Comparison of ENCODE assay signal across 22 mouse cellular contexts in genomic region chr14:121631934-121632333, GRCm38 (mm10).
DNase-seq lines count a peak whose midpoint lies in the region; ATAC-seq lines count a peak whose summit lies in the region.
"Had no signal": no experiment of that assay in that cellular context is flagged by ENCODE, and none has a peak within 500 bp of the region (broad histone marks: within the 10 kb centered on the region; RNA-seq: fewer than 3 reads in every experiment).

No protein-coding gene starts in this region.

- H3K9me3 ChIP-seq in heart, embryonic 10.5 days = no peaks in the 10 kb centered on the region
- H3K9me3 ChIP-seq: G1E had no signal

- no peak overlapping the region for H3K4me3 ChIP-seq in heart, embryonic 10.5 days

- H3K27ac ChIP-seq in heart, embryonic 10.5 days = no peak overlapping the region

- no peak for DNase-seq in frontal cortex, postnatal 10 days (ENCODE audit: low spot score in 2 of 2)
- peak; percentile 64 for DNase-seq in brain, adult 2 months (ENCODE audit: low read depth, low spot score)
- DNase-seq in telencephalon, adult 2 months (ENCODE audit: low read depth, low spot score) = peak; percentile 55
- DNase-seq in heart, embryonic 10.5 days (ENCODE audit: low spot score) = no peak
- no peak for DNase-seq in liver
- DNase-seq: adrenal gland, adult 2 months; adrenal gland, adult 8-10 months; adrenal gland, postnatal 10 days; adrenal gland, postnatal 14 days; adrenal gland, postnatal 25 days; adrenal gland, postnatal 36 days; B cell, adult 2 months; cerebellum, adult 11 months; cerebellum, adult 11-12 months; cerebellum, adult 18-20 months; cerebellum, adult 2 months had no signal

- H3K27me3 ChIP-seq in heart, embryonic 10.5 days (ENCODE audit: insufficient read depth, poor library complexity, severe bottlenecking) = no peaks in the 10 kb centered on the region
- H3K27me3 ChIP-seq: CH12.LX, Patski had no signal

- 93% methylated on average over 8 of the region's 8 CpGs for WGBS in heart, embryonic 10.5 days

- no peaks in the 10 kb centered on the region for H3K4me1 ChIP-seq in heart, embryonic 10.5 days

- peak; percentile 50 for ATAC-seq in frontal cortex, adult (ENCODE audit: low TSS enrichment)
- ATAC-seq: activated CD4-positive, CD25-positive, alpha-beta regulatory T cell, adult 4 months; CD4-positive, CD25-positive, alpha-beta regulatory T cell, adult 4 months; Patski had no signal

- H3K36me3 ChIP-seq in heart, embryonic 10.5 days = 0 out of 2 replicates have a peak, but pooled peaks cover 5% of the 10 kb centered on the region

Comparison
In these comparisons a context has a peak if more than half of its experiments do, and no peak if none do; other contexts are left out.
1. DNase-seq: peak in brain, adult 2 months (single experiment) and telencephalon, adult 2 months (single experiment); none in frontal cortex, postnatal 10 days (0 of 2), heart, embryonic 10.5 days (single experiment) and liver (single experiment).